8 mouse cellular contexts compared by ENCODE assay signal in the genomic region with DNA sequence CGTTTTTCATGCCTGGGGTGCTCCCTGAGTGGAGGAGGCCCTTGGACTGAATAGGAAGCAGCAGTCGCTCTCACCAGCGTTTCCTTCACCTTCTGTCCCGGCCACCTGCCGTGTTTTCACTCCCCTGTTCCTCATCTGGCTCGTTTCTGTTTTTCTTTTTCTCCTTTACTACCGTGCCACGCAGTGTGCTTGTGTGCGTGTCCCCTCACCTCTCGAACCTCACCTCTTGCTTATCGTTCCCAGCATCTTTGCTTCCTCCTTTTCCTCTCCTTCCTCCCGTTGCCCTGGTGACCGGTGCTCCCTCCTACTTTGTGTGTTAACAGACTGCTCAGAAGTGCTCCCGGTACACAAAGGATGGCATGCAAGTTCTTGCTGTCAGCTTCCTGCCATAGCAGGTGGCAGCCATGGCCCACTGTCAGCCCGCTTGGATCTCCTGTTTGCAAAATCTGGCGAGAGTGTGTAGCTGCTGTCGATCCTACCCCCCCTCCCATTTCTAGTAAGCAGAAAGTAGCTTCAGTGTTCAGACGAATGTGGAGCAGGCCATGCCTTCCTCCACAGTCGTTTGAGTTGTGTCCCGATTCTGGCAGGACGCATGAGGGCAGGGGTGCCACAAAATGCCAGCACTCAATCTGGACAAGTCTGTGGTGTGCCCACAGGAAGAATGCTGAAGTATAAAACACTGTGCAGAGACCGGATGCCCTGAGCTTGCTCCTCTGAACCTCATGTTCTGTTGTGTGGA.
DNase-seq lines count a peak whose midpoint lies in the region; ATAC-seq lines count a peak whose summit lies in the region.

No protein-coding gene starts in this region.

- H3K4me2 ChIP-seq in hindbrain, embryonic 15.5 days: no peak overlapping the region
- H3K4me2 ChIP-seq in liver, embryonic 11.5 days: no peak overlapping the region

- H3K36me3 ChIP-seq in hindbrain, embryonic 15.5 days: no peaks in the 10 kb centered on the region
- no peaks in the 10 kb centered on the region for H3K36me3 ChIP-seq in liver, embryonic 11.5 days (ENCODE audit: control insufficient read depth, insufficient read depth, low read length)

- intact Hi-C loops in heart, postnatal 14 days (cut with DNase I): loop anchor here (5.0 kb wide), 1 partner anchor 81 kb away; no protein-coding TSS in a partner anchor

- H3K27ac ChIP-seq in hindbrain, embryonic 15.5 days (replicated peaks): peak overlapping the region; percentile 6
- no peak overlapping the region for H3K27ac ChIP-seq in liver, embryonic 11.5 days (ENCODE audit: low read depth, low read length)

- 48% methylated on average over 22 of the region's 22 CpGs for WGBS in hindbrain, embryonic 15.5 days
- WGBS in liver, embryonic 11.5 days: 64% methylated on average over 22 of the region's 22 CpGs

- peak; percentile 93 for DNase-seq in heart, adult 11 months
- DNase-seq in heart, postnatal 14 days: no peak
- peak; percentile 36 for DNase-seq in cerebellum, adult 8-10 months
- no peak for DNase-seq in embryo, embryonic 11 days
- no peak for DNase-seq in liver, embryonic 11.5 days (ENCODE audit: low spot score)
- DNase-seq in retina, embryonic 14.5 days (ENCODE audit: low spot score): no peak

- peaks cover 58% of the 10 kb centered on the region for H3K4me1 ChIP-seq in hindbrain, embryonic 15.5 days (replicated peaks)
- H3K4me1 ChIP-seq in liver, embryonic 11.5 days (replicated peaks; ENCODE audit: control insufficient read depth, insufficient read depth, low read length): no peaks in the 10 kb centered on the region

- no peak for ATAC-seq in hindbrain, embryonic 15.5 days (ENCODE audit: low FRiP score, low read depth)
- peak; percentile 37; the same call in 1 of the 2 replicates for ATAC-seq in monocyte, adult 5-6 weeks (replicated peaks; ENCODE audit: insufficient number of reproducible peaks, low FRiP score, low TSS enrichment, poor library complexity, severe bottlenecking)
- ATAC-seq in liver, embryonic 11.5 days (replicated peaks; ENCODE audit: low FRiP score): no peak

- no peaks in the 10 kb centered on the region for H3K27me3 ChIP-seq in hindbrain, embryonic 15.5 days
- no peaks in the 10 kb centered on the region for H3K27me3 ChIP-seq in liver, embryonic 11.5 days (replicated peaks; ENCODE audit: control insufficient read depth, insufficient read depth, low read length)

- H3K9me3 ChIP-seq in hindbrain, embryonic 15.5 days: no peaks in the 10 kb centered on the region
- H3K9me3 ChIP-seq in liver, embryonic 11.5 days (ENCODE audit: control insufficient read depth, low read length): no peaks in the 10 kb centered on the region

- no peak overlapping the region for H3K4me3 ChIP-seq in hindbrain, embryonic 15.5 days
- no peak overlapping the region for H3K4me3 ChIP-seq in liver, embryonic 11.5 days (ENCODE audit: low read depth, low read length)

- H3K9ac ChIP-seq in hindbrain, embryonic 15.5 days: no peak overlapping the region
- no peak overlapping the region for H3K9ac ChIP-seq in liver, embryonic 11.5 days (ENCODE audit: low read depth, low read length)

Comparison
In these comparisons a context has a peak if more than half of its experiments do, and no peak if none do; other contexts are left out.
1. DNase-seq: peak in heart, adult 11 months (single experiment) and cerebellum, adult 8-10 months (single experiment); none in heart, postnatal 14 days (0 of 2), embryo, embryonic 11 days (single experiment), liver, embryonic 11.5 days (single experiment) and retina, embryonic 14.5 days (single experiment).